Mouse (Mus musculus) layer of hippocampus, adult 2 months (tissue): Measurements from ENCODE around the gene Epb41l4b. TPM values are rescaled to one million over a fixed set of nuclear protein-coding genes. Genes with fewer than 3 reads are reported as not detected.
A peak's percentile ranks its signal among the peaks of the same experiment; 100 is the strongest.

Source experiments
- DNase-seq, 2 experiments: peaks; one replicate each; pipeline ENCODE4 v3.0.0; 2022; ENCODE audit warnings: low spot score in 2 of 2
- H3K27ac ChIP-seq: fragments of 200-600 bp; 2 replicates; pipeline ENCODE4 v1.8.1; 2022
- H3K4me3 ChIP-seq: fragments of 200-600 bp; 2 replicates; pipeline ENCODE4 v1.8.1; 2022; ENCODE audit warnings: mild to moderate bottlenecking
- CTCF ChIP-seq: fragments of 200-600 bp; conservative IDR thresholded peaks from 2 replicates; pipeline ENCODE4 v1.8.1; 2022; ENCODE audit warnings: antibody characterized with exemption, mild to moderate bottlenecking, moderate library complexity
- total RNA-seq, 2 experiments: library from RNA; stranded (reverse); gene quantifications; 2 replicates each; pipeline ENCODE4 v1.2.3; 2021

Epb41l4b gene
- total RNA-seq, 2 experiments from 2014 or later, result 20.3 to 26.7 TPM

DNA sequence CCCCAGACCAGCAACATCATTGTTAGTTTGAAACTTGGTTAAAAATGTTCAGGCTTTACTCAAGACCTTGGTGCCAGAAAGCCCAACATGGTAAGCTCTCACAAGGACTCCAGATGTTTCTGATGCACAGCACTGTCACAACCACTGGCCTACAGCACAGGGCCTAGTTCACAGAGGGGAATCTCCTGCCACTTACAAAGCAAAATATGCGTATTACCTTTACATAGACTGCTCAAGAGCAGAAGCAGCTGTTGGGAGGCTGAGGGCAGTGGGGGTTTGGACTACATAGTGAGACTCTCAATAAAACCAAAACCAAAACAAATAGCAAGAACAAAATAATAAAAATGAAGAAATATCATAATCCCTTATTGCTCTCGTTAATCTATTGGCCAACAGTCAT is 141.8 kb downstream of the Epb41l4b start:
- Histone ChIP-seq H3K4me3 (no peak overlapping the region), H3K27ac (no peak overlapping the region)
- DNase-seq, result no peak
- no peak for TF ChIP-seq CTCF

DNA sequence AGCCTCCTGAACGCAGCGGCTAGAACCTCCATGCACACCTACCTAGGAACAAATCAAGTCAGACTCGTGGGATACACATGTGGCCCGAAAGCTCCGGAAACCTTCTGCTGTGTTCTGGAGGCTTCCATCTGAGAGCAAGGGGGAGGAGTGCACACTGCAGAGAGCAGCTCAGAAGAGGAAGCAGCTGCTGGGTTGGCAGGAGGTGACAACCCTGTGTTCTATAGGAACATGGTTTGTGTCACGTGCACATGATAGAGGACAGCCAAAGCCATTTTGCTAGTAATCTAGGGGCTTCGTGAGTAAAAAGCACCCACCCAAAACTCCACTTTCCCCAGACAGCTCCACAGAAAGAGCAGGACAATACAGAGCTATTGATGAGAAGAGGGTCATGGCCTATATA is 149.9 kb downstream of the Epb41l4b start:
- H3K27ac ChIP-seq, result no peak overlapping the region
- DNase-seq, result no peak
- no peak overlapping the region for H3K4me3 ChIP-seq
- no peak for TF ChIP-seq CTCF

DNA sequence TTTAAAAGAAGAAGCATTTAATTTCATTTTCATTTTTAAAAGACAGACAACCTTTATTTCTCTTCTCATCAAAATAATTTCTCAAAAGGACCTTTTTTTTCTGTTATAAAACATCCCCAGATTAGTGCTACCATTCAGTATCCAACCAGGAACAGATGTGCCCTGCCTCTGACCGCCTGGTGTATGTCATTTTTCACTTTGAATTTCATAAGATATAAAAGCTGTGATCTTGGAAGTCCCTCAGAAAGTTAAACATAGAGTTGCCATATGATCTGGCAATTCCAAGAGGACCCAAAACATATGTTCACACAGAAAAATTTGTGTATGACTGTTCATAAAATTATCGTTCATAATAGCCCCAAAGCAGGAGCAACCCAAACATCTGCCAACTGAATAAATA is 151.3 kb downstream of the Epb41l4b start:
- no peak for TF ChIP-seq CTCF
- DNase-seq, result no peak
- Histone ChIP-seq H3K4me3 (no peak overlapping the region), H3K27ac (no peak overlapping the region)

DNA sequence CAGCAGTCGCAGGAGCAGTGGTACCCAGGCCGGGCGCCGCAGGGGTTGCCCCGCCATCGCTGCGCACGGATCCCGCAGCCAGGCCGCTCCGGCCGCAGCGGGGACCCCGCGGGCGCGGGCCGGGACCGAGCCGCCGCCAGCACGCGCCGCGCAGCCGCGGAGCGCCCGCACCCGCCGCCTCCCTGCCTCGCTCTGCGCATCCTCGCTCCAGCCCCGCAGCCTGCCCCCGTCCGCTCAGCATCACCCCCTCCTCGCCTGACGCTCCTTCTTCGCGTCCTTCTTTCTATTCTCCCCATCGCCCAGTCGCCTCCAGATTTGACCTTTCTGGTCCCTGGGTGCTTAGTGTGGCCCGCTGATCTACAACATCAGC is 153.0 kb downstream of the Epb41l4b start, which contains the start of gene Frrs1l:
Gene Frrs1l, minus strand, starts transcription at position 177 of the 370 bp plus-strand sequence.
- no peak for TF ChIP-seq CTCF
- peak within 1 kb of the TSS; percentile 70 for H3K4me3 ChIP-seq
- H3K27ac ChIP-seq, result peak within 1 kb of the TSS; percentile 94
- peak; percentile 71 to 77 for DNase-seq

DNA sequence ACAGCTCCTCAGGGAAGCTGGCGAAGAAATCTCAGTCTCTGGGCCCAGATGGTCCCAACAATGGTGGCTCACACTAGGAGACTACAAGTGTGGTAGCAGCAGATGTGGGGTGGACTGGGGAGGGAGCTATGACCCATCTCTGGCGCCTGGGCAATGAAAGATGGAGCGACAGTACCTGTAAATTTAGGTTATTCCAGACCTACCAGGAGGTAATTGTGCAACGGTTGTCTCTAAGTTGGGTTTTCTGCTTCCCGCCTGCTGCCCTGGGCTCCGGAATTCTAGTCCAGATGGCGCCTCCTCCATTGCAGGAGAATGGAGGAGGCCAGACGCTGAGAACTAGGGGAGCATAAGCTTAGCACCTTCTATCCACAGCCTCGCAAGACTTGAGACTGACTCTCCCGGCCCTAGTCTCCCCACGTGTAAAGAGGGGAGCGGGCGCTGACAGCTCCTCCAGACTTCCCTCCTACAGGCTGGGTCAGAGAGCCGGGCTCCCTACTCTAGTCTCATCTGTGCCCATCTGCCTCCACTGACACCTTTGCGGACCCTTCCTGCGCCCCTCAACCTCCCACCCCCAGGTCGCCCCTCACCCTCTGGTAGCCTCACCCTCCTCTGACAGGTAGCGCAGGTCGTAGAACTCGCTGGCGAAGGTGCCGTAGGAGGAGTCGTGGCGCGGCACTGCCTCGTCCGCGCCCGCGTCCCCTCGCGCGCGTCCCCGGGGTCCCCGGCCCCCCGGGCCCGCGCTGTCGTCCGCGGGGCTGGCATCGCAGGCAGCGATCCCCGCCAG is 153.6 kb downstream of the Epb41l4b start:
- Histone ChIP-seq H3K4me3 (peak overlapping the region; percentile 70), H3K27ac (peak overlapping the region; percentile 94)
- peak; percentile 53 to 56 for DNase-seq
- TF ChIP-seq CTCF, result no peak

DNA sequence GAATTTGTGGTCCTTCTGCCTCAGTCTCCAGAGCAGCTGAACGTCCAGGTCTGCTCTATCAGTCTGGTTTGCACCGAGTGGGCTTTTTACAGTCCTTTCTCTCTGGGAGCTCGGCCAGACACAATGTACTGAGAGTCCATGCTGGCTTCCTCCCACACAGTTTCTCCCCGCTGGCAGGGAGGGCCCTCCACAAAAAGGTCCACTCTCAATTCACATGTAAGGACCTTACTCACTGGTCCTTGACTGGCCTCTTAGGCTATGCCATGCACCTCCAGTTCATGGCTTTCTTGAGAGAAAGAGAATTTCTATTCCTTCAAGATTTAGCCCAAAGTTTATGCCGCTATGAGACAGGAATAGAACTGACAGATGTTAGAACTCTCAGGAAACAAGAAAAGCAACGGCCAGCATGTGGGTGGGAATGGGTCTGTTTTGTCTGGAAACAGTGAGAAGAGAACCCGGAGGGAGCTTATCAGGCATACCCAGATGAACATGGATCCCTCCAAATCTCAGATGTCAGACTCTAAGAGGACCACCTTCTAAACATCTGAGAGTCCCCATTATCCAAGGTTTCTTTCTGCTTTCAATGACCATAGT is 177.6 kb downstream of the Epb41l4b start:
- Histone ChIP-seq H3K4me3 (no peak overlapping the region), H3K27ac (peak overlapping the region; percentile 23; the same call in 1 of the 2 replicates)
- no peak for TF ChIP-seq CTCF
- no peak for DNase-seq

DNA sequence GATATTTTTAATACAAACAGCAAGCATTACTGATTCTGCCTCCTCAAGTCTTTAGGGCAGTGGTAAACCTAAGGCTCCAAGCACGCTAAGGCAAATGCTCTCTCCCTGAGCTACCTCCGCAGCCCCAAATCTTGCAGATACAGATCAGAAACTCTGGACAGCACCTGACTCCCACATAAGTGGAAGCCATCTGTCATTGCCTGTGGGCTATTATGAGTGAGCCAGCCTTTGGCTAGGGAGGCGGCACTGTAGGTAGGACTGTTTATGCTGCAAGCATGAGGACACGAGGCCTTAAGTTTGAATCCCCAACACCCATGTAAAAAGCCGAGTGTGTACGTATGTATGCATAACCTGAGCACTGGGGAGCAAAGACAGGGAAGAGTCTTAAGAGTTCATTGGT is 179.6 kb downstream of the Epb41l4b start:
- TF ChIP-seq CTCF, result no peak
- Histone ChIP-seq H3K27ac (no peak overlapping the region), H3K4me3 (no peak overlapping the region)
- no peak for DNase-seq

DNA sequence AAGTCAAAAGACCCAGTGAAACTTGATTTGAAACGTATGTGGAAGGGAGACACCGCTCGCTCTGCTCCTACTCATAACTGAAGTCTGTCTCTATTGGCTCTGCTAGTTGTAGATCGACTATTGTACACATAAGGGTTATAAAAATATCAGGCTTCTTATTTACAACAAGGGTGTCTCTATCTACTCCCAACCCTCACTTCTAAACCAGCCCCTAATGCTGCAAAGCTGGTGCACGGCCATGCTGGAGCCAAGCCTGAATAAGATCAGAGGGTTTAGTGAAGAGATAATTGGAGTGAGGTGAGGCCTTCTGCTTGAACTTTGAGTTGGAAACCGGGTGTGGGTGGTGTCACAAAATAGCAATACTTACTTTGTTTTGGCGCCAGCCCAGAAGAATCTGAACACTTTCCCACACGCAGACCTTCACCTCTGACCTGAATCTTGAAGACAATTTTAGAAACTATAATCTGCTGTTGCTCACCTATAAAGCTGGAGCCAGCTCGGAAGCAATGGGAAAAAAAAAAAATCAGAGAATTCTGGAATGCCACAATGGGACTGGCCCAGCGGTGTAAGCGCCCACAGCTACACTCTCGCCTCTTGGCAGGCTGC is 181.8 kb downstream of the Epb41l4b start:
- Histone ChIP-seq H3K4me3 (no peak overlapping the region), H3K27ac (no peak overlapping the region)
- TF ChIP-seq CTCF, result no peak
- no peak for DNase-seq

DNA sequence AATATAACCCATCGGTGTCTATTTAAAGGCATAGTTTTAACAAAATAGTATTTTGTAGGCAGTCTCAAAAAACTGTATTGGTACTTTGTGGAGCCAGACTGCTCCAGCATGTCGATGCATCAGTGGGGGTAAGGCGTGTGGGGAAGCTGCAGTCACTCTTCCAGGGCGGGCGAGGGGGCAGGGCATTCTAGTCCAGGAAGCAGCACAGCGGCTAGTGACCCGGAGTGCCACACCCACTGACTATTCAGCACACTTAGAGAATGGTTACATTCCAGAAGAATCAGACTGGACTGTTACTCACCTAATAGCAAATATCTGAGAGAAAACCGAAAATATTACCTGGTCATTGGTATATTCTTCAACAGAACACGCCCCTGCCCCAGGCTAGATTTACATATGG is 185.7 kb downstream of the Epb41l4b start:
- Histone ChIP-seq H3K27ac (no peak overlapping the region), H3K4me3 (no peak overlapping the region)
- no peak for DNase-seq
- TF ChIP-seq CTCF, result no peak

DNA sequence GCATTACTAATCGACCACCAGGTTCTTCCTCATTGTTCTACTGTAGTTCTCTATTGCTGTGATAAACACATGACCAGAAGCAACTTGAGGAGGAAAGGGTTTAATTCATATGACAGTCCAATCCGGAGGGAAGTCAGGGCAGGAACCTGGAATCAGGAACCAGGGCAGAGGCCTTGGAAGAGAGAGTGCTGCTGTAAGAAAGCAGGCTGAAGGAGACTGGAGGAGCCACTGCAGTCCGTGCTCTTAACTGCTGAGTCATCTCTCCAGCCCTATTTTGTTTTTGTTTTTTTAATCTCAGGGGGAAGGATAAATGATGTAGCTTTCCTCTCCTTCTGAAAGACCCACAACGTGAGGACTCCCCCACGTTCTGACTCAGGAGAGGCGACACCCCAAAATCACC is 190.0 kb downstream of the Epb41l4b start:
- no peak overlapping the region for H3K27ac ChIP-seq
- H3K4me3 ChIP-seq, result no peak overlapping the region
- TF ChIP-seq CTCF, result no peak
- no peak for DNase-seq

DNA sequence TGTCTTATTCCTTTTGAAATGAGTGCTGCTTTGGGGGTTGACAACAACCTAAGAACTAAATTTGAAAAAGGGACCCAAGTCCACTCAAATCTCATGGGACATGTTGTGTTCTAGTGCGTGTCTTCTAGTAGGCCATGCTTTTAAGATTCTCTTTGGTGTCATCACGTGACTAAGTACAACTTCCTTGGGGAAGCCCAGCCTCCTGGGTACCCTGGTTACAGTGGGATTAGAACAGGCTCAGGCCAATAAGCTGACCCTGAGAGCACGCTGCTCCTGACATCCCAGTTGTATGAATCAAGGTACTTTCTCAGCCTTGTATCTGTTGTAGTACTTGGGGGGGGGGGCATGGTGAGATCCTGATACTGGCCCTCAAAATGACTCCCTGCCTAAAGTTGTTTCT is 191.5 kb downstream of the Epb41l4b start:
- no peak overlapping the region for H3K4me3 ChIP-seq
- DNase-seq, result no peak
- H3K27ac ChIP-seq, result no peak overlapping the region
- no peak for TF ChIP-seq CTCF

DNA sequence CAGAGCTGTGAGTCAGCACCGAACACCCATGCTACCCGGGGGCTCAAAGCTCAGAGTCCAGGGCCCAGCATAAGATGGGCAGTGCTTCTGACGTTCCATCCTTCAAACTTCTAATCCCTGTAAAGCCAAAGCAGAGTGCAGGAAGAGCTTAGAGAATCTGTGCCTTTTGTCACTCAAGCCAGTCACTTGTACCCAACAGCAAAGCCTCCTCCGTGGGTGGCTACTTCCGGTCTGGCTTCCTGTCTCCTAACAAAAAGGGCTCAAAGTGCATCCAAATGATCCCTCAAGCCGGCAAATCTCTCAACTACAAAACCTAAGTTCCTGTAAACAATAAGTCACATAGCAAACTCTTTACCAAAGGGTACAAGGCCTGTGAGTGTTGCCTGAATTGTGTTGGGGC is 193.7 kb downstream of the Epb41l4b start:
- no peak for TF ChIP-seq CTCF
- no peak for DNase-seq
- no peak overlapping the region for H3K4me3 ChIP-seq
- no peak overlapping the region for H3K27ac ChIP-seq
